Mouse (Mus musculus): Measurements from ENCODE around the gene Ctr9.

- TF ChIP-seq CTCF (IDR thresholded peaks at IDR 0.05; ENCODE audit: insufficient read depth, low read length) (no peak), POLR2A (IDR thresholded peaks at IDR 0.05; ENCODE audit: borderline replicate concordance, extremely low read depth, low read depth, low read length) (no peak)
These were observed 46.5 kb downstream of the Ctr9 start for GRCm38 (mm10) chr7:111075288-111075687.

Data from lung, adult 2 months (tissue).